Mouse (Mus musculus): Measurements from ENCODE around the gene Zfp683. TPM values are rescaled to one million over a fixed set of nuclear protein-coding genes. Genes with fewer than 3 reads are reported as not detected.

The Zfp683 gene
- polyA plus RNA-seq, 1 experiment from 2014 or later = not detected

Other genes starting within 250 kb of the Zfp683 start
- 18.3 and 18.9 TPM in 2 replicates for gene Rps6ka1, start 166.0 kb upstream of the Zfp683 start, polyA plus RNA-seq (2015; fragmentation: Nextera tagmentation; extraction: Ambion mirVana)
- gene Hmgn2, start 85.2 kb upstream of the Zfp683 start, polyA plus RNA-seq (2015; fragmentation: Nextera tagmentation; extraction: Ambion mirVana) = 1,526 and 1,676 TPM in 2 replicates
- 31.0 and 33.6 TPM in 2 replicates for gene Dhdds, start 52.9 kb upstream of the Zfp683 start, polyA plus RNA-seq (2015; fragmentation: Nextera tagmentation; extraction: Ambion mirVana)
- gene Lin28a, start 35.0 kb upstream of the Zfp683 start, polyA plus RNA-seq (2015; fragmentation: Nextera tagmentation; extraction: Ambion mirVana) = 0.25 and 0.27 TPM in 2 replicates
- 0.46 TPM in 1 of 2 replicates, not detected in the other for gene Crybg2, start 7.0 kb downstream of the Zfp683 start, polyA plus RNA-seq (2015; fragmentation: Nextera tagmentation; extraction: Ambion mirVana)
- gene Cd52, start 41.2 kb downstream of the Zfp683 start, polyA plus RNA-seq (2015; fragmentation: Nextera tagmentation; extraction: Ambion mirVana) = 7.6 and 7.7 TPM in 2 replicates
- 1.7 and 2.1 TPM in 2 replicates for gene Ubxn11, start 48.7 kb downstream of the Zfp683 start, polyA plus RNA-seq (2015; fragmentation: Nextera tagmentation; extraction: Ambion mirVana)
- gene Sh3bgrl3, start 75.0 kb downstream of the Zfp683 start, polyA plus RNA-seq (2015; fragmentation: Nextera tagmentation; extraction: Ambion mirVana) = 198 and 202 TPM in 2 replicates
- gene Cep85, start 133.3 kb downstream of the Zfp683 start, polyA plus RNA-seq (2015; fragmentation: Nextera tagmentation; extraction: Ambion mirVana) = 25.8 and 28.3 TPM in 2 replicates
- not detected in 2 replicates for gene Gm7534, start 149.2 kb downstream of the Zfp683 start, polyA plus RNA-seq (2015; fragmentation: Nextera tagmentation; extraction: Ambion mirVana)
- not detected in 2 replicates for gene Catsper4, start 173.5 kb downstream of the Zfp683 start, polyA plus RNA-seq (2015; fragmentation: Nextera tagmentation; extraction: Ambion mirVana)
- gene Cnksr1, start 184.6 kb downstream of the Zfp683 start, polyA plus RNA-seq (2015; fragmentation: Nextera tagmentation; extraction: Ambion mirVana) = 1.3 and 1.5 TPM in 2 replicates
- gene E130218I03Rik, start 189.8 kb downstream of the Zfp683 start, polyA plus RNA-seq (2015; fragmentation: Nextera tagmentation; extraction: Ambion mirVana) = 0.17 and 0.21 TPM in 2 replicates
- 9.2 and 9.9 TPM in 2 replicates for gene Zfp593, start 191.8 kb downstream of the Zfp683 start, polyA plus RNA-seq (2015; fragmentation: Nextera tagmentation; extraction: Ambion mirVana)
- not detected in 2 replicates for gene Gm30191, start 193.1 kb downstream of the Zfp683 start, polyA plus RNA-seq (2015; fragmentation: Nextera tagmentation; extraction: Ambion mirVana)
- gene Grrp1, start 200.3 kb downstream of the Zfp683 start, polyA plus RNA-seq (2015; fragmentation: Nextera tagmentation; extraction: Ambion mirVana) = 4.3 and 5.0 TPM in 2 replicates
- gene Pdik1l, start 234.1 kb downstream of the Zfp683 start, polyA plus RNA-seq (2015; fragmentation: Nextera tagmentation; extraction: Ambion mirVana) = 13.4 and 13.5 TPM in 2 replicates

Measured in heart, embryonic 13.5 days (tissue).